In genomic region chr5:79588700-79589099, GRCm38 (mm10) we compare ENCODE assay signal across 25 mouse cellular contexts.
A peak's percentile ranks its signal among the peaks of the same experiment; 100 is the strongest.
DNase-seq lines count a peak whose midpoint lies in the region; ATAC-seq lines count a peak whose summit lies in the region.
"Had no signal": no experiment of that assay in that cellular context is flagged by ENCODE, and none has a peak within 500 bp of the region (broad histone marks: within the 10 kb centered on the region; RNA-seq: fewer than 3 reads in every experiment).

No protein-coding gene starts in this region.

- H3K9me3 ChIP-seq in forebrain, embryonic 15.5 days = no peaks in the 10 kb centered on the region
- no peaks in the 10 kb centered on the region for H3K9me3 ChIP-seq in forebrain, embryonic 10.5 days
- H3K9me3 ChIP-seq in forebrain, embryonic 16.5 days (ENCODE audit: control insufficient read depth, low read length) = no peaks in the 10 kb centered on the region
- H3K9me3 ChIP-seq: heart, embryonic 12.5 days; heart, embryonic 15.5 days; intestine, embryonic 15.5 days had no signal

- H3K4me2 ChIP-seq in forebrain, embryonic 15.5 days (replicated peaks) = no peak overlapping the region
- no peak overlapping the region for H3K4me2 ChIP-seq in forebrain, embryonic 16.5 days (ENCODE audit: low read length)
- H3K4me2 ChIP-seq: heart, embryonic 12.5 days; heart, embryonic 15.5 days; hindbrain, embryonic 14.5 days; intestine, embryonic 15.5 days had no signal

- H3K27me3 ChIP-seq in forebrain, embryonic 15.5 days = no peaks in the 10 kb centered on the region
- H3K27me3 ChIP-seq in forebrain, embryonic 10.5 days (ENCODE audit: poor library complexity, severe bottlenecking) = no peaks in the 10 kb centered on the region
- no peaks in the 10 kb centered on the region for H3K27me3 ChIP-seq in forebrain, embryonic 16.5 days (replicated peaks; ENCODE audit: control insufficient read depth, insufficient read depth, low read length)
- H3K27me3 ChIP-seq: CH12.LX; heart, embryonic 12.5 days; heart, embryonic 15.5 days; intestine, embryonic 15.5 days; Patski had no signal

- H3K27ac ChIP-seq in forebrain, embryonic 15.5 days (replicated peaks) = no peak overlapping the region
- H3K27ac ChIP-seq in forebrain, embryonic 10.5 days = no peak overlapping the region
- no peak overlapping the region for H3K27ac ChIP-seq in forebrain, embryonic 16.5 days (ENCODE audit: low read length)
- H3K27ac ChIP-seq: heart, embryonic 15.5 days; hindbrain, embryonic 14.5 days; intestine, embryonic 15.5 days had no signal

- no peaks in the 10 kb centered on the region for H3K36me3 ChIP-seq in forebrain, embryonic 15.5 days
- no peaks in the 10 kb centered on the region for H3K36me3 ChIP-seq in forebrain, embryonic 10.5 days (replicated peaks)
- no peaks in the 10 kb centered on the region for H3K36me3 ChIP-seq in forebrain, embryonic 16.5 days (ENCODE audit: control insufficient read depth, insufficient read depth)
- H3K36me3 ChIP-seq: G1E; heart, embryonic 12.5 days; heart, embryonic 15.5 days; intestine, embryonic 15.5 days had no signal

- no peak for ATAC-seq in cerebellum, adult (ENCODE audit: insufficient number of reproducible peaks, low FRiP score, low TSS enrichment)
- ATAC-seq in forebrain, embryonic 15.5 days (replicated peaks) = peak; percentile 82
- ATAC-seq in forebrain, embryonic 16.5 days = peak; percentile 85
- ATAC-seq: intestine, embryonic 15.5 days; Patski had no signal

- WGBS in forebrain, embryonic 15.5 days = 47% methylated on average over 7 of the region's 7 CpGs
- 92% methylated on average over 7 of the region's 7 CpGs for WGBS in forebrain, embryonic 10.5 days
- 42% methylated on average over 7 of the region's 7 CpGs for WGBS in forebrain, embryonic 16.5 days

- H3K4me1 ChIP-seq in forebrain, embryonic 15.5 days = 0 out of 2 replicates have a peak, but pooled peaks cover 4% of the 10 kb centered on the region
- no peaks in the 10 kb centered on the region for H3K4me1 ChIP-seq in forebrain, embryonic 10.5 days
- H3K4me1 ChIP-seq in forebrain, embryonic 16.5 days (replicated peaks; ENCODE audit: control insufficient read depth, insufficient read depth, low read length) = no peaks in the 10 kb centered on the region
- H3K4me1 ChIP-seq: heart, embryonic 12.5 days; heart, embryonic 15.5 days; intestine, embryonic 15.5 days had no signal

- no peak overlapping the region for H3K9ac ChIP-seq in forebrain, embryonic 15.5 days (replicated peaks)
- no peak overlapping the region for H3K9ac ChIP-seq in forebrain, embryonic 16.5 days (replicated peaks; ENCODE audit: low read depth, low read length)
- H3K9ac ChIP-seq: heart, embryonic 12.5 days; heart, embryonic 15.5 days; hindbrain, embryonic 14.5 days; intestine, embryonic 15.5 days had no signal

- peak; percentile 2 to 4 for DNase-seq in cerebellum, postnatal 14 days
- no peak for DNase-seq in forebrain, embryonic 10.5 days (ENCODE audit: extremely low spot score, low spot score)
- peak; percentile 12 for DNase-seq in brain, adult 2 months (ENCODE audit: low read depth, low spot score)
- DNase-seq in kidney, postnatal 4 days = no peak
- DNase-seq: adrenal gland, postnatal 10 days; adrenal gland, postnatal 36 days; B cell, adult 2 months; cerebellum, adult 18-20 months; cerebellum, adult 9-10 months; gastrocnemius, postnatal 25 days; heart, adult 18-20 months; heart, postnatal 10 days; heart, postnatal 4 days; kidney, adult 11 months; kidney, adult 8-10 months had no signal

- H3K4me3 ChIP-seq in forebrain, embryonic 15.5 days = no peak overlapping the region
- no peak overlapping the region for H3K4me3 ChIP-seq in forebrain, embryonic 10.5 days
- H3K4me3 ChIP-seq in forebrain, embryonic 16.5 days (replicated peaks; ENCODE audit: low read length) = no peak overlapping the region
- H3K4me3 ChIP-seq: heart, embryonic 12.5 days; heart, embryonic 15.5 days; intestine, embryonic 15.5 days had no signal

Comparison
In these comparisons a context has a peak if more than half of its experiments do, and no peak if none do; other contexts are left out.
1. DNase-seq: peak in cerebellum, postnatal 14 days (2 of 2) and brain, adult 2 months (single experiment); none in forebrain, embryonic 10.5 days (single experiment) and kidney, postnatal 4 days (0 of 2).